Mouse (Mus musculus): ENCODE measurements around the gene Snph.

Gene Snph

GRCm38 (mm10) chr2:151542323-151543062 is 89.9 kb downstream of the Snph start, which contains the start of gene Fkbp1a:
TSS of gene Fkbp1a (plus strand) at chr2:151542483.
- peak; percentile 98 for DNase-seq

All from cerebellum, adult 8-10 months (tissue).